Mouse (Mus musculus): ENCODE measurements around the gene Tmcc3. TPM values are rescaled to one million over a fixed set of nuclear protein-coding genes. Genes with fewer than 3 reads are reported as not detected.

The Tmcc3 gene
- polyA plus RNA-seq, 1 experiment from 2014 or later: 14.9 TPM

- Histone ChIP-seq H3K36me3 (ENCODE audit: control insufficient read depth, insufficient read depth, low read length) (no peaks in the 10 kb centered on the region), H3K9ac (ENCODE audit: low read depth, low read length) (no peak overlapping the region), H3K4me3 (ENCODE audit: low read length) (no peak overlapping the region), H3K9me3 (ENCODE audit: control insufficient read depth, low read length) (no peaks in the 10 kb centered on the region), H3K27me3 (replicated peaks; ENCODE audit: control insufficient read depth, insufficient read depth, low read length) (no peaks in the 10 kb centered on the region), H3K4me1 (ENCODE audit: control insufficient read depth, insufficient read depth, low read depth, low read length) (no peaks in the 10 kb centered on the region), H3K27ac (ENCODE audit: low read depth, low read length) (no peak overlapping the region), H3K4me2 (ENCODE audit: low read length) (no peak overlapping the region)
- no peak for ATAC-seq
- 83% methylated on average over 7 of the region's 7 CpGs for WGBS
Measured at GRCm38 (mm10) chr10:94343581-94343980, 31.8 kb downstream of the Tmcc3 start.

GRCm38 (mm10) chr10:94344631-94345417 lies 33.1 kb downstream of the Tmcc3 start:
- 66% methylated on average over 20 of the region's 22 CpGs for WGBS
- no peaks in the 10 kb centered on the region for H3K9me3 ChIP-seq (ENCODE audit: control insufficient read depth, low read length)
- H3K4me3 ChIP-seq (ENCODE audit: low read length): no peak overlapping the region
- H3K36me3 ChIP-seq (ENCODE audit: control insufficient read depth, insufficient read depth, low read length): no peaks in the 10 kb centered on the region
- H3K27ac ChIP-seq (ENCODE audit: low read depth, low read length): no peak overlapping the region
- ATAC-seq: no peak
- H3K4me1 ChIP-seq (ENCODE audit: control insufficient read depth, insufficient read depth, low read depth, low read length): no peaks in the 10 kb centered on the region
- H3K9ac ChIP-seq (ENCODE audit: low read depth, low read length): no peak overlapping the region
- no peaks in the 10 kb centered on the region for H3K27me3 ChIP-seq (replicated peaks; ENCODE audit: control insufficient read depth, insufficient read depth, low read length)
- H3K4me2 ChIP-seq (ENCODE audit: low read length): no peak overlapping the region

GRCm38 (mm10) chr10:94345509-94346252 lies 33.9 kb downstream of the Tmcc3 start:
- no peak overlapping the region for H3K9ac ChIP-seq (ENCODE audit: low read depth, low read length)
- H3K4me1 ChIP-seq (ENCODE audit: control insufficient read depth, insufficient read depth, low read depth, low read length): no peaks in the 10 kb centered on the region; the same call in 1 of the 2 replicates
- no peaks in the 10 kb centered on the region for H3K9me3 ChIP-seq (ENCODE audit: control insufficient read depth, low read length)
- H3K4me2 ChIP-seq (ENCODE audit: low read length): no peak overlapping the region
- ATAC-seq: no peak
- WGBS: 91% methylated on average over 7 of the region's 7 CpGs
- no peaks in the 10 kb centered on the region for H3K27me3 ChIP-seq (replicated peaks; ENCODE audit: control insufficient read depth, insufficient read depth, low read length)
- H3K27ac ChIP-seq (ENCODE audit: low read depth, low read length): no peak overlapping the region
- H3K4me3 ChIP-seq (ENCODE audit: low read length): no peak overlapping the region
- no peaks in the 10 kb centered on the region for H3K36me3 ChIP-seq (ENCODE audit: control insufficient read depth, insufficient read depth, low read length)

- H3K4me2 ChIP-seq (ENCODE audit: low read length): no peak overlapping the region
- no peak for ATAC-seq
- WGBS: 96% methylated on average over 7 of the region's 7 CpGs
- no peak overlapping the region for H3K27ac ChIP-seq (ENCODE audit: low read depth, low read length)
- H3K9ac ChIP-seq (ENCODE audit: low read depth, low read length): no peak overlapping the region
- H3K36me3 ChIP-seq (ENCODE audit: control insufficient read depth, insufficient read depth, low read length): no peaks in the 10 kb centered on the region
- no peak overlapping the region for H3K4me3 ChIP-seq (ENCODE audit: low read length)
- no peaks in the 10 kb centered on the region for H3K9me3 ChIP-seq (ENCODE audit: control insufficient read depth, low read length)
- no peaks in the 10 kb centered on the region for H3K27me3 ChIP-seq (replicated peaks; ENCODE audit: control insufficient read depth, insufficient read depth, low read length)
- no peaks in the 10 kb centered on the region; the same call in 1 of the 2 replicates for H3K4me1 ChIP-seq (ENCODE audit: control insufficient read depth, insufficient read depth, low read depth, low read length)
Measured at GRCm38 (mm10) chr10:94346596-94346995, 34.8 kb downstream of the Tmcc3 start.

GRCm38 (mm10) chr10:94347296-94347695 lies 35.5 kb downstream of the Tmcc3 start:
- no peak for ATAC-seq
- Histone ChIP-seq H3K27me3 (replicated peaks; ENCODE audit: control insufficient read depth, insufficient read depth, low read length) (no peaks in the 10 kb centered on the region), H3K36me3 (ENCODE audit: control insufficient read depth, insufficient read depth, low read length) (no peaks in the 10 kb centered on the region), H3K4me3 (ENCODE audit: low read length) (no peak overlapping the region), H3K4me1 (ENCODE audit: control insufficient read depth, insufficient read depth, low read depth, low read length) (no peaks in the 10 kb centered on the region; the same call in 1 of the 2 replicates), H3K9ac (ENCODE audit: low read depth, low read length) (no peak overlapping the region), H3K27ac (ENCODE audit: low read depth, low read length) (no peak overlapping the region), H3K4me2 (ENCODE audit: low read length) (no peak overlapping the region), H3K9me3 (ENCODE audit: control insufficient read depth, low read length) (no peaks in the 10 kb centered on the region)
- WGBS: 74% methylated on average over 10 of the region's 10 CpGs

GRCm38 (mm10) chr10:94347959-94348358 lies 36.2 kb downstream of the Tmcc3 start:
- H3K4me2 ChIP-seq (ENCODE audit: low read length): no peak overlapping the region
- H3K27me3 ChIP-seq (replicated peaks; ENCODE audit: control insufficient read depth, insufficient read depth, low read length): no peaks in the 10 kb centered on the region
- WGBS: 96% methylated on average over 10 of the region's 10 CpGs
- H3K9me3 ChIP-seq (ENCODE audit: control insufficient read depth, low read length): no peaks in the 10 kb centered on the region
- H3K4me3 ChIP-seq (ENCODE audit: low read length): no peak overlapping the region
- H3K36me3 ChIP-seq (ENCODE audit: control insufficient read depth, insufficient read depth, low read length): no peaks in the 10 kb centered on the region
- no peak overlapping the region for H3K9ac ChIP-seq (ENCODE audit: low read depth, low read length)
- no peaks in the 10 kb centered on the region; the same call in 1 of the 2 replicates for H3K4me1 ChIP-seq (ENCODE audit: control insufficient read depth, insufficient read depth, low read depth, low read length)
- no peak overlapping the region for H3K27ac ChIP-seq (ENCODE audit: low read depth, low read length)
- ATAC-seq: 0 out of 2 replicates have a peak, but pooled peaks have one; percentile 6

- ATAC-seq: 0 out of 2 replicates have a peak, but pooled peaks have one; percentile 30
- no peak overlapping the region for H3K4me3 ChIP-seq (ENCODE audit: low read length)
- 45% methylated on average over 5 of the region's 5 CpGs for WGBS
Measured at GRCm38 (mm10) chr10:94350207-94350606, 38.5 kb downstream of the Tmcc3 start.

GRCm38 (mm10) chr10:94350896-94351661 lies 39.3 kb downstream of the Tmcc3 start:
- Histone ChIP-seq H3K9ac (ENCODE audit: low read depth, low read length) (no peak overlapping the region), H3K27me3 (replicated peaks; ENCODE audit: control insufficient read depth, insufficient read depth, low read length) (no peaks in the 10 kb centered on the region), H3K4me3 (ENCODE audit: low read length) (no peak overlapping the region), H3K36me3 (ENCODE audit: control insufficient read depth, insufficient read depth, low read length) (no peaks in the 10 kb centered on the region), H3K4me2 (ENCODE audit: low read length) (no peak overlapping the region), H3K27ac (ENCODE audit: low read depth, low read length) (no peak overlapping the region), H3K9me3 (ENCODE audit: control insufficient read depth, low read length) (no peaks in the 10 kb centered on the region), H3K4me1 (ENCODE audit: control insufficient read depth, insufficient read depth, low read depth, low read length) (no peaks in the 10 kb centered on the region; the same call in 1 of the 2 replicates)
- no peak for ATAC-seq
- 57% methylated on average over 11 of the region's 11 CpGs for WGBS

More at GRCm38 (mm10) chr10:94350207-94350606, 38.5 kb downstream of the Tmcc3 start:
- no peaks in the 10 kb centered on the region for H3K36me3 ChIP-seq (ENCODE audit: control insufficient read depth, insufficient read depth, low read length)
- no peak overlapping the region for H3K4me2 ChIP-seq (ENCODE audit: low read length)
- no peaks in the 10 kb centered on the region; the same call in 1 of the 2 replicates for H3K4me1 ChIP-seq (ENCODE audit: control insufficient read depth, insufficient read depth, low read depth, low read length)
- no peak overlapping the region for H3K27ac ChIP-seq (ENCODE audit: low read depth, low read length)
- H3K27me3 ChIP-seq (replicated peaks; ENCODE audit: control insufficient read depth, insufficient read depth, low read length): no peaks in the 10 kb centered on the region
- no peaks in the 10 kb centered on the region for H3K9me3 ChIP-seq (ENCODE audit: control insufficient read depth, low read length)
- no peak overlapping the region for H3K9ac ChIP-seq (ENCODE audit: low read depth, low read length)
